Mouse (Mus musculus) ES-E14 (cell line): ENCODE measurements around the gene Igdcc3. TPM values are rescaled to one million over a fixed set of nuclear protein-coding genes. Genes with fewer than 3 reads are reported as not detected.
A peak's percentile ranks its signal among the peaks of the same experiment; 100 is the strongest.
"Not testable (repeated sequence)": the region's sequence is repeated elsewhere in the genome, so short reads cannot be mapped to it uniquely, and the experiment has no call there.

Source experiments
- DNase-seq: peaks from one replicate; pipeline ENCODE4 v3.0.0-alpha.2; 2013; ENCODE audit warnings: low read depth, low spot score
- H3K27ac ChIP-seq: 2 replicates; pipeline ENCODE4 v1.5.1; 2012; ENCODE audit warnings: low read depth, mild to moderate bottlenecking, low read length, moderate library complexity, mixed read lengths; ENCODE audit not compliant: poor library complexity, insufficient read depth, severe bottlenecking
- H3K36me3 ChIP-seq: 2 replicates; pipeline ENCODE4 v1.6.1; 2012; ENCODE audit warnings: mild to moderate bottlenecking, low read length, moderate library complexity, mixed read lengths; ENCODE audit not compliant: control insufficient read depth, poor library complexity, insufficient read depth, severe bottlenecking
- H3K4me1 ChIP-seq, 2 experiments: fragments of 150-350 bp in 1 of 2; sonication (generic) in 1 of 2; 2 replicates each; pipeline ENCODE4 v1.6.1; 2012; ENCODE audit warnings: low read length in 2 of 2, mild to moderate bottlenecking in 1 of 2, mixed read lengths in 1 of 2; ENCODE audit not compliant: control insufficient read depth in 2 of 2, insufficient read depth in 2 of 2, poor library complexity in 1 of 2
- H3K4me3 ChIP-seq, 2 experiments: fragments of 150-350 bp in 1 of 2; sonication (generic) in 1 of 2; 2 replicates each; pipeline ENCODE4 v1.5.1; 2012; ENCODE audit warnings: low read length in 2 of 2, low read depth in 1 of 2, mild to moderate bottlenecking in 1 of 2, mixed read lengths in 1 of 2; ENCODE audit not compliant: insufficient read depth in 1 of 2, poor library complexity in 1 of 2, severe bottlenecking in 1 of 2
- H3K9ac ChIP-seq: 2 replicates; pipeline ENCODE4 v1.6.1; 2012; ENCODE audit warnings: low read depth, mild to moderate bottlenecking, low read length, mixed read lengths; ENCODE audit not compliant: poor library complexity, insufficient read depth, severe bottlenecking
- H3K9me3 ChIP-seq: fragments of 150-350 bp; sonication (generic); 2 replicates; pipeline ENCODE4 v1.6.1; 2012; ENCODE audit warnings: low read depth, mild to moderate bottlenecking, low read length; ENCODE audit not compliant: control insufficient read depth, insufficient read depth
- CHD2 ChIP-seq: IDR thresholded peaks from 2 replicates; pipeline ENCODE4 v1.6.1; 2014; ENCODE audit warnings: mild to moderate bottlenecking, low read depth, low read length, inconsistent platforms
- HCFC1 ChIP-seq: IDR thresholded peaks from 2 replicates; pipeline ENCODE4 v1.6.1; 2012; ENCODE audit warnings: low read length, inconsistent platforms, borderline replicate concordance; ENCODE audit not compliant: insufficient read depth
- MAFK ChIP-seq: IDR thresholded peaks from 2 replicates; pipeline ENCODE4 v1.6.1; 2014; ENCODE audit warnings: mild to moderate bottlenecking, low read depth, low read length, inconsistent platforms; ENCODE audit not compliant: insufficient read depth
- ZC3H11A ChIP-seq: IDR thresholded peaks from 2 replicates; pipeline ENCODE4 v1.6.1; 2012; ENCODE audit warnings: low read depth, mild to moderate bottlenecking, inconsistent platforms, low read length, borderline replicate concordance
- ZNF384 ChIP-seq: IDR thresholded peaks from 2 replicates; pipeline ENCODE4 v1.6.1; 2012; ENCODE audit warnings: low read depth, low read length, inconsistent platforms
- in situ Hi-C, 2 experiments: fragments of 600-800 bp; cut with MboI; formaldehyde crosslinking; loops; one replicate each; pipeline ENCODE4 v1.15.1; 2025; ENCODE audit warnings: low sequenced_read_pairs in 2 of 2, inconsistent platforms in 1 of 2; ENCODE audit not compliant: unreplicated experiment in 2 of 2
- total RNA-seq: library from RNA; depleted of rRNA; stranded (reverse); fragments of 300-350 nt; gene quantifications from 2 replicates; pipeline ENCODE4 v1.2.3, GENCODE M21; 2012

Igdcc3 gene
- total RNA-seq, 1 experiment = 6.0 TPM

DNA sequence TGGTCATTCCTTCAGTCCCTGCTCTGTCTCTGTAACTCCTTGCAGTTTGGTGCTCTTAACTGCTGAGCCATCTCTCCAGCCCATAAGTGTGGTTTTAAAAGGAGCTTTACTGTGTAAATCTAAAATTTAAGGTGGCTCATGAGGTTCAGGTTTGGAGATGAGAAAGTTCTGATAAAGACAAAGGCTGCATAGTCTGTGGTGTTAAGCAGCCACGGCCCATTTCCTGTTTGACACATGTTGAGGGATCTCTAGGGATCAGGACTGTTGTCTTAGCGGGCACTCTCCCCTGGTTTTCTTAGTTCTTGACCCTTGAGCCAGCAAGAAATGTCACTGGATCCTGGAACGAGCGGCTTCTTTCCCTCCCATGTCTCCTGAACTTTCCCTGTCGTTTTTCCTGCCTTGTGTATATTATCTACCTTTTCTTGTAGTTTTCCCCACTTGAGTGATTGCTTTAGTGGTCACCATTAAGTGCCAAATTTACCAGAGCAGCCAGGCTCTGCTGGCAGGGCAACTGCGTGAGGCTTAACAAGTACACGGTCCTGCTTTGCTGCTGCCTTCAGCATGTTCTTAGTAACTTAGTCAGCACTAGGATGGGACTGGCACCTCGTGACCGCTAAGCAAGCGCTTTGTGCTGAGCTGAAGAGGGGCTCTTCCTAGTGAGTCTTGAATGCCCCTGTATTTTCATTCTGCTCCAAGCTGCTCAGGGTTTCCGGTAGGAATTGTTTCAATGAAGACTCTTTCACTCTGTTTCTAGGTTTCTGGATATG, 64.2 kb downstream of the Igdcc3 start:
- H3K4me1 ChIP-seq = peaks cover 1 to 4% of the 10 kb centered on the region in 2 experiments; a peak in 1 of 4 replicates
- no peak overlapping the region for H3K27ac ChIP-seq
- H3K9me3 ChIP-seq = no peaks in the 10 kb centered on the region
- no peak for DNase-seq
- in situ Hi-C loops = no loop called here
- TF ChIP-seq ZNF384 (no peak), MAFK (no peak), ZC3H11A (no peak), CHD2 (no peak)
- no peak overlapping the region for H3K9ac ChIP-seq
- H3K4me3 ChIP-seq = no peak overlapping the region
- no peaks in the 10 kb centered on the region for H3K36me3 ChIP-seq

GRCm38 (mm10) chr9:65207041-65207815, 66.2 kb downstream of the Igdcc3 start:
- H3K36me3 ChIP-seq, H3K4me3 ChIP-seq, H3K4me1 ChIP-seq, DNase-seq, H3K27ac ChIP-seq, in situ Hi-C loops, H3K9ac ChIP-seq, H3K9me3 ChIP-seq: not testable (repeated sequence)

- peak overlapping the region; percentile 56 for H3K9ac ChIP-seq
- H3K4me3 ChIP-seq = peak overlapping the region; percentile 51 to 54
- H3K4me1 ChIP-seq = peaks cover 3 to 6% of the 10 kb centered on the region in 2 experiments; a peak in 1 of 4 replicates
- no peak for DNase-seq
- in situ Hi-C loops = no loop called here
- H3K9me3 ChIP-seq = no peaks in the 10 kb centered on the region
- no peaks in the 10 kb centered on the region for H3K36me3 ChIP-seq
- peak overlapping the region; percentile 22; the same call in 1 of the 2 replicates for H3K27ac ChIP-seq
- TF ChIP-seq CHD2 (no peak), HCFC1 (no peak), ZC3H11A (no peak), MAFK (no peak), ZNF384 (no peak)
Observed at GRCm38 (mm10) chr9:65208293-65209179, 67.5 kb downstream of the Igdcc3 start.

DNA sequence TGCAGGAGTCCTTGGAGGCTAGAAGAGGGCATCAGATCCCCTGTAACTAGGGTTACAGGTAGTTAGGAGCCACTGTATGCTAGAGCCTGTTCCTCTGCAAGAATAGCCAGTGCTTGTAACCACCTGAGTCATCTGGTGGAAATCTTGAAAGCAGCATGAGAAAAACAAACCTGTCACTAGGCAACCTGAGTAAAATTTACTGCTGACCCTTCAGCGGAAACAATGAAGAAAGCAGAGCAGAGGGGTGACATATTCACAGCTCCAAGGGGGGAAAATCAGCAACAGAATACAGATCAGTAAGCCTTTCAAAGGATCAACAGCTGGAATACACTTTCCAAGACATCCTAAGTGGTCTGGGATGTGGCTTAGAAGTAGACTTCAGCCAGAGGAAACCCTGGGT, 70.6 kb downstream of the Igdcc3 start:
- no peak overlapping the region for H3K27ac ChIP-seq
- peaks cover 6 to 7% of the 10 kb centered on the region in 2 experiments; a peak in 3 of 4 replicates for H3K4me1 ChIP-seq
- H3K36me3 ChIP-seq = no peaks in the 10 kb centered on the region
- no peak overlapping the region for H3K9ac ChIP-seq
- DNase-seq = no peak
- no peak overlapping the region for H3K4me3 ChIP-seq
- TF ChIP-seq MAFK (0 out of 2 replicates have a peak, but pooled peaks have one; percentile 27), ZNF384 (no peak)
- no peaks in the 10 kb centered on the region for H3K9me3 ChIP-seq
- in situ Hi-C loops = no loop called here
